Mouse (Mus musculus) small intestine, adult 10 weeks (tissue): ENCODE data around the gene Tmem131. TPM values are rescaled to one million over a fixed set of nuclear protein-coding genes. Genes with fewer than 3 reads are reported as not detected.

Source experiments
- polyA plus RNA-seq: library from polyadenylated mRNA; stranded (reverse); fragments of 350-450 nt; fragmentation: Illumina TruSeq; extraction: RNeasy Lipid Tissue Mini Kit (QIAGEN cat#74804); gene quantifications from one replicate; pipeline ENCODE4 v1.2.3, GENCODE M21; 2014; ENCODE audit warnings: low replicate concordance

Tmem131 gene
- polyA plus RNA-seq = 58.6 TPM

DNA sequence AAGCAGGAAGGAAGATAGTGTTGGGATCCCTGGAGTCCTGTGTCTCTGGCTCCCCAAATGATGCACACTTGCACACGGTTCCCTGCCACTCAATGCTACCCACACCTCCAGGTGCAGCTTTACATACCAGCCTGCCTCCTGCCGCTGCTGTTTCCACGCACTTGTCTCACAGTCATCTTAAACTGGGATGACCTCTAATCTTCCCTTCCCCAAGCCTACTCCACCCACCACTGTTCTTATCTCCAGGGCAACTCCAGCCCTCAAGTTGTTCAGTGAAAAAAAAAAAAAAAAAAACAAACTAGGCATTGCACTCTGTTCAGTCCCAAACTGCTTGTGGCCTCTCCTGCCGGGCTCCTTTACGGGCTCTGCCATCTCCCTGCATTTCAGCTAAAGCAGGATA, at the start of gene Tmem131:
Tmem131 (minus strand) TSS at position 14 of the 400 bp plus-strand sequence.

DNA sequence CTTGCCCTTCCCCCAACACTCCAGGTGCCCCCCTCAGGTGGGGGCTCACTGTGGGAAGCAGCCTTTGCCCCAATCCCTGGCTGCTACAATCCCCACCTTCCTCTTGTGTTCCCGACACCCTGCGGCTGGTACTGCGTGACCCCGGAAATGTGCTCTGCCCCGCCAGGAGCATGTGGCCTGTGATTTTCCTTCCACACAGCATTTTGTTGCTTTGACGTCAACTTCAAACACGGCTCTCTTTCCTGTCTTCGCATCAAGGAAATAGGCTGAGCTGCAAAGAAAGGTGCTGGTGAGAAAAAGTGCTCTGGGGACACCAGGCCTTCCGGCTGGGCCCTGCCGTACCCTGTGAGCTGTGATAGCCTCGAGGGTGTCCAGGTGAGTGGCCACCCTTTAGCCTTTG, 181.9 kb downstream of the Tmem131 start, which contains the start of gene Zap70:
Zap70 (plus strand) TSS at position 231 of the 400 bp plus-strand sequence.

Other genes starting within 250 kb of the Tmem131 start
- gene 4933424G06Rik, start 233.5 kb downstream of the Tmem131 start, polyA plus RNA-seq = not detected
- gene Actr1b, start 229.2 kb downstream of the Tmem131 start, polyA plus RNA-seq = 8.6 TPM
- gene Zap70, start 181.9 kb downstream of the Tmem131 start, polyA plus RNA-seq = not detected
- not detected for gene Vwa3b, start 82.9 kb upstream of the Tmem131 start, polyA plus RNA-seq